18 mouse cellular contexts compared by ENCODE assay signal in genomic region chr14:120637486-120638125, GRCm38 (mm10).
DNase-seq lines count a peak whose midpoint lies in the region; ATAC-seq and TF ChIP-seq lines count a peak whose summit lies in the region.
"Had no signal": no experiment of that assay in that cellular context is flagged by ENCODE, and none has a peak within 500 bp of the region (broad histone marks: within the 10 kb centered on the region; RNA-seq: fewer than 3 reads in every experiment).

No protein-coding gene starts in this region.

- peak; percentile 67; the same call in 1 of the 2 replicates for ATAC-seq in lung, postnatal 0 days
- peak; percentile 83 for ATAC-seq in heart, embryonic 12.5 days (ENCODE audit: insufficient number of reproducible peaks, low FRiP score)
- ATAC-seq: forebrain, embryonic 14.5 days; intestine, postnatal 0 days had no signal

- no peak overlapping the region for H3K4me3 ChIP-seq in lung, postnatal 0 days (ENCODE audit: low read depth, low read length)
- H3K4me3 ChIP-seq in heart, embryonic 12.5 days = no peak overlapping the region
- H3K4me3 ChIP-seq in limb, embryonic 10.5 days = no peak overlapping the region
- H3K4me3 ChIP-seq: embryonic facial prominence, embryonic 13.5 days; gastrocnemius, adult 2 months; hindbrain, embryonic 10.5 days; neural tube, embryonic 12.5 days had no signal

- peak; percentile 41 for DNase-seq in lung, postnatal 0 days (ENCODE audit: low spot score)
- DNase-seq in lung, postnatal 4 days = no peak
- peak; percentile 43 for DNase-seq in brain, adult 2 months (ENCODE audit: low read depth, low spot score)
- DNase-seq in heart, postnatal 4 days = peak; percentile 9
- no peak for DNase-seq in limb, embryonic 10.5 days (ENCODE audit: low spot score)
- no peak for DNase-seq in kidney, adult 9 months
- DNase-seq in cerebellum, postnatal 36 days = no peak
- DNase-seq: adrenal gland, adult 2 months; cerebellum, postnatal 14 days; gastrocnemius, adult 2 months; kidney, postnatal 14 days; thymus, postnatal 25 days had no signal

- no peak overlapping the region for H3K27ac ChIP-seq in lung, postnatal 0 days (ENCODE audit: low read length)
- peak overlapping the region; percentile 75 for H3K27ac ChIP-seq in heart, embryonic 12.5 days (ENCODE audit: poor library complexity, severe bottlenecking)
- H3K27ac ChIP-seq in limb, embryonic 10.5 days = no peak overlapping the region
- H3K27ac ChIP-seq: embryonic facial prominence, embryonic 13.5 days; gastrocnemius, adult 2 months; hindbrain, embryonic 10.5 days; neural tube, embryonic 12.5 days had no signal

- peak; percentile 5; the same call in 1 of the 2 replicates for TF ChIP-seq EP300 in lung, postnatal 0 days (IDR thresholded peaks at IDR 0.05)

- H3K36me3 ChIP-seq in lung, postnatal 0 days (ENCODE audit: insufficient read depth, low read length) = no peaks in the 10 kb centered on the region
- H3K36me3 ChIP-seq in heart, embryonic 12.5 days = no peaks in the 10 kb centered on the region
- H3K36me3 ChIP-seq in limb, embryonic 10.5 days = no peaks in the 10 kb centered on the region
- H3K36me3 ChIP-seq: embryonic facial prominence, embryonic 13.5 days; hindbrain, embryonic 10.5 days; neural tube, embryonic 12.5 days had no signal

- no peak overlapping the region for H3K4me2 ChIP-seq in lung, postnatal 0 days (replicated peaks; ENCODE audit: low read depth, low read length)
- peak overlapping the region; percentile 20; the same call in 1 of the 2 replicates for H3K4me2 ChIP-seq in heart, embryonic 12.5 days
- H3K4me2 ChIP-seq: embryonic facial prominence, embryonic 13.5 days; neural tube, embryonic 12.5 days had no signal

- no peak for TF ChIP-seq CTCF in lung, postnatal 0 days (IDR thresholded peaks at IDR 0.05)

- H3K4me1 ChIP-seq in lung, postnatal 0 days (ENCODE audit: insufficient read depth, low read depth, low read length) = no peaks in the 10 kb centered on the region
- H3K4me1 ChIP-seq in heart, embryonic 12.5 days (replicated peaks) = peaks cover 22% of the 10 kb centered on the region
- H3K4me1 ChIP-seq in limb, embryonic 10.5 days = no peaks in the 10 kb centered on the region
- H3K4me1 ChIP-seq: embryonic facial prominence, embryonic 13.5 days; hindbrain, embryonic 10.5 days; neural tube, embryonic 12.5 days had no signal

- WGBS in lung, postnatal 0 days = 39% methylated on average over 13 of the region's 13 CpGs
- WGBS in heart, embryonic 12.5 days = 15% methylated on average over 13 of the region's 13 CpGs
- 70% methylated on average over 13 of the region's 13 CpGs for WGBS in limb, embryonic 10.5 days

- no peak overlapping the region for H3K9ac ChIP-seq in lung, postnatal 0 days (replicated peaks; ENCODE audit: low read depth)
- no peak overlapping the region for H3K9ac ChIP-seq in heart, embryonic 12.5 days
- H3K9ac ChIP-seq: embryonic facial prominence, embryonic 13.5 days; neural tube, embryonic 12.5 days had no signal

- no peaks in the 10 kb centered on the region for H3K9me3 ChIP-seq in lung, postnatal 0 days (ENCODE audit: low read length)
- no peaks in the 10 kb centered on the region for H3K9me3 ChIP-seq in heart, embryonic 12.5 days (replicated peaks)
- no peaks in the 10 kb centered on the region for H3K9me3 ChIP-seq in limb, embryonic 10.5 days (replicated peaks)
- H3K9me3 ChIP-seq: embryonic facial prominence, embryonic 13.5 days; hindbrain, embryonic 10.5 days; neural tube, embryonic 12.5 days had no signal

- no peaks in the 10 kb centered on the region for H3K27me3 ChIP-seq in lung, postnatal 0 days (replicated peaks; ENCODE audit: insufficient read depth, low read length)
- H3K27me3 ChIP-seq in heart, embryonic 12.5 days (replicated peaks) = no peaks in the 10 kb centered on the region
- H3K27me3 ChIP-seq in limb, embryonic 10.5 days (ENCODE audit: low read depth, poor library complexity, severe bottlenecking) = no peaks in the 10 kb centered on the region
- H3K27me3 ChIP-seq: embryonic facial prominence, embryonic 13.5 days; neural tube, embryonic 12.5 days had no signal

Comparison
In these comparisons a context has a peak if more than half of its experiments do, and no peak if none do; other contexts are left out.
1. DNase-seq: peak in lung, postnatal 0 days (single experiment), brain, adult 2 months (single experiment) and heart, postnatal 4 days (single experiment); none in lung, postnatal 4 days (0 of 2), limb, embryonic 10.5 days (single experiment), kidney, adult 9 months (single experiment) and cerebellum, postnatal 36 days (0 of 2).